Comparison of ENCODE assay signal across 16 mouse cellular contexts in the genomic region with DNA sequence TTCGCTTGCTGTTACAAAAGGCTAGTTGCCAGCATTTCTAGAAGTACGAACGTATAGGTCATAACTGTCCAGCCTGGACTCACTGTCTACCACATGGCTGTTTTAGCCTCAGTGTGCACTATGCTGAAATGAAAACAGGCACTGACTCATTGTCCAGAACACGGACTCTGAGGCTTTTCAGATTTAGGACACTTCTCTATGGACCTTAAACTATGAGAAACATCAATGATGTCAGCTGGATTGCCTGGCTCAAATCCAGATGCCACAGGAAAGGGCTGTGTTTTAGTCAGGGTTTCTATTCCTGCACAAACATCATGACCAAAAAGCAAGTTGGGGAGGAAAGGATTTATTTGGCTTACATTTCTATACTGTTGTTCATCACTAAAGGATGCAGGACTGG. TPM values are rescaled to one million over a fixed set of nuclear protein-coding genes. Genes with fewer than 3 reads are reported as not detected.
DNase-seq lines count a peak whose midpoint lies in the region; ATAC-seq lines count a peak whose summit lies in the region.
"Had no signal": no experiment of that assay in that cellular context is flagged by ENCODE, and none has a peak within 500 bp of the region (broad histone marks: within the 10 kb centered on the region; RNA-seq: fewer than 3 reads in every experiment).

No protein-coding gene starts in this region.

- 79% methylated on average over 4 of the region's 4 CpGs for WGBS in kidney, embryonic 15.5 days
- WGBS in intestine, embryonic 16.5 days: 76% methylated on average over 4 of the region's 4 CpGs

- no peak overlapping the region for H3K4me2 ChIP-seq in kidney, embryonic 15.5 days
- H3K4me2 ChIP-seq in intestine, embryonic 16.5 days (ENCODE audit: low read depth, low read length): no peak overlapping the region
- H3K4me2 ChIP-seq: embryonic facial prominence, embryonic 12.5 days; forebrain, embryonic 12.5 days; heart, embryonic 15.5 days; lung, embryonic 14.5 days had no signal

- DNase-seq in kidney, adult 9 months: peak; percentile 50
- DNase-seq in MN1 (ENCODE audit: low spot score): peak; percentile 58
- peak; percentile 72 for DNase-seq in adrenal gland, adult 2 months
- peak; percentile 35 to 69 for DNase-seq in kidney, postnatal 25 days
- DNase-seq: cerebellum, postnatal 25 days; lung, embryonic 14.5 days; midbrain, embryonic 14.5 days; thymus, postnatal 36 days had no signal

- no peak for ATAC-seq in kidney, embryonic 15.5 days (replicated peaks; ENCODE audit: low FRiP score)
- no peak for ATAC-seq in megakaryocyte, adult 5-6 weeks (ENCODE audit: poor library complexity, severe bottlenecking)
- no peak for ATAC-seq in intestine, embryonic 16.5 days

- H3K4me3 ChIP-seq in kidney, embryonic 15.5 days (replicated peaks): no peak overlapping the region
- H3K4me3 ChIP-seq in intestine, embryonic 16.5 days (ENCODE audit: low read length): no peak overlapping the region
- H3K4me3 ChIP-seq: embryonic facial prominence, embryonic 12.5 days; forebrain, embryonic 12.5 days; heart, embryonic 15.5 days had no signal

- no peaks in the 10 kb centered on the region for H3K27me3 ChIP-seq in kidney, embryonic 15.5 days
- H3K27me3 ChIP-seq in intestine, embryonic 16.5 days (replicated peaks; ENCODE audit: control insufficient read depth, insufficient read depth, low read length): no peaks in the 10 kb centered on the region
- H3K27me3 ChIP-seq: embryonic facial prominence, embryonic 12.5 days; forebrain, embryonic 12.5 days; heart, embryonic 15.5 days had no signal

- no peaks in the 10 kb centered on the region for H3K36me3 ChIP-seq in kidney, embryonic 15.5 days
- H3K36me3 ChIP-seq in intestine, embryonic 16.5 days (ENCODE audit: control insufficient read depth, insufficient read depth, low read length): no peaks in the 10 kb centered on the region
- H3K36me3 ChIP-seq: embryonic facial prominence, embryonic 12.5 days; forebrain, embryonic 12.5 days; heart, embryonic 15.5 days had no signal

- H3K9me3 ChIP-seq in kidney, embryonic 15.5 days (replicated peaks): no peaks in the 10 kb centered on the region
- H3K9me3 ChIP-seq in intestine, embryonic 16.5 days (ENCODE audit: control insufficient read depth, low read length): no peaks in the 10 kb centered on the region
- H3K9me3 ChIP-seq: embryonic facial prominence, embryonic 12.5 days; forebrain, embryonic 12.5 days; heart, embryonic 15.5 days had no signal

- H3K4me1 ChIP-seq in kidney, embryonic 15.5 days: no peaks in the 10 kb centered on the region
- H3K4me1 ChIP-seq in intestine, embryonic 16.5 days (ENCODE audit: control insufficient read depth, insufficient read depth, low read length): peaks cover 3% of the 10 kb centered on the region; the same call in 1 of the 2 replicates
- H3K4me1 ChIP-seq: embryonic facial prominence, embryonic 12.5 days; forebrain, embryonic 12.5 days had no signal

- no peak overlapping the region for H3K9ac ChIP-seq in kidney, embryonic 15.5 days
- H3K9ac ChIP-seq in intestine, embryonic 16.5 days (ENCODE audit: low read depth, low read length): no peak overlapping the region
- H3K9ac ChIP-seq: embryonic facial prominence, embryonic 12.5 days; forebrain, embryonic 12.5 days; heart, embryonic 15.5 days; lung, embryonic 14.5 days had no signal

- no peak overlapping the region for H3K27ac ChIP-seq in kidney, embryonic 15.5 days
- H3K27ac ChIP-seq in intestine, embryonic 16.5 days (ENCODE audit: low read length): no peak overlapping the region
- H3K27ac ChIP-seq: embryonic facial prominence, embryonic 12.5 days; forebrain, embryonic 12.5 days; heart, embryonic 15.5 days had no signal

RNA-seq across cellular contexts. Expression of gene Ankib1, which starts 15.2 kb away (rescaled TPM):
- 11.9 and 12.3 TPM in 2 replicates for polyA plus RNA-seq in kidney, embryonic 15.5 days (2015; fragmentation: Nextera tagmentation; extraction: Ambion mirVana)
- total RNA-seq in adrenal gland, adult 2 months (2021): 10 to 100 TPM; 58.5 to 90.4 TPM
- polyA plus RNA-seq in adrenal gland, adult 2 months (2012; rRNA removed): 6.9 and 10.5 TPM in 2 replicates
- 21.0 and 24.8 TPM in 2 replicates for total RNA-seq in megakaryocyte, adult 5-6 weeks (2015)
- total RNA-seq in megakaryocyte, adult 5-6 weeks (2017): 29.4 and 31.8 TPM in 2 replicates
- polyA plus RNA-seq in intestine, embryonic 16.5 days (2015; fragmentation: Nextera tagmentation; extraction: Ambion mirVana): 5.0 and 5.8 TPM in 2 replicates

RNA-seq across cellular contexts. Expression of gene Krit1, which starts 15.4 kb away (rescaled TPM):
- 47.6 and 48.8 TPM in 2 replicates for polyA plus RNA-seq in kidney, embryonic 15.5 days (2015; fragmentation: Nextera tagmentation; extraction: Ambion mirVana)
- total RNA-seq in adrenal gland, adult 2 months (2021): 10 to 100 TPM; 41.9 to 55.7 TPM
- polyA plus RNA-seq in adrenal gland, adult 2 months (2012; rRNA removed): 2.7 and 3.2 TPM in 2 replicates
- 48.7 and 53.7 TPM in 2 replicates for total RNA-seq in megakaryocyte, adult 5-6 weeks (2015)
- 47.4 and 58.8 TPM in 2 replicates for total RNA-seq in megakaryocyte, adult 5-6 weeks (2017)
- 27.5 and 29.2 TPM in 2 replicates for polyA plus RNA-seq in intestine, embryonic 16.5 days (2015; fragmentation: Nextera tagmentation; extraction: Ambion mirVana)

RNA-seq across cellular contexts. Expression of gene Lrrd1, which starts 57.4 kb away (rescaled TPM):
- 0.09 TPM in 1 of 2 replicates, not detected in the other for polyA plus RNA-seq in kidney, embryonic 15.5 days (2015; fragmentation: Nextera tagmentation; extraction: Ambion mirVana)
- total RNA-seq in adrenal gland, adult 2 months (2021): under 1 TPM; 0.17 to 0.20 TPM
- polyA plus RNA-seq in adrenal gland, adult 2 months (2012; rRNA removed): 0.21 and 0.39 TPM in 2 replicates
- total RNA-seq in megakaryocyte, adult 5-6 weeks (2015): 0.07 and 0.48 TPM in 2 replicates
- not detected in 2 replicates for total RNA-seq in megakaryocyte, adult 5-6 weeks (2017)
- 0.05 TPM in 1 of 2 replicates, not detected in the other for polyA plus RNA-seq in intestine, embryonic 16.5 days (2015; fragmentation: Nextera tagmentation; extraction: Ambion mirVana)
- polyA plus RNA-seq: neural tube, embryonic 11.5 days; stomach, embryonic 16.5 days had no signal
